Mouse (Mus musculus): ENCODE results near the gene Nlrx1.

DNA sequence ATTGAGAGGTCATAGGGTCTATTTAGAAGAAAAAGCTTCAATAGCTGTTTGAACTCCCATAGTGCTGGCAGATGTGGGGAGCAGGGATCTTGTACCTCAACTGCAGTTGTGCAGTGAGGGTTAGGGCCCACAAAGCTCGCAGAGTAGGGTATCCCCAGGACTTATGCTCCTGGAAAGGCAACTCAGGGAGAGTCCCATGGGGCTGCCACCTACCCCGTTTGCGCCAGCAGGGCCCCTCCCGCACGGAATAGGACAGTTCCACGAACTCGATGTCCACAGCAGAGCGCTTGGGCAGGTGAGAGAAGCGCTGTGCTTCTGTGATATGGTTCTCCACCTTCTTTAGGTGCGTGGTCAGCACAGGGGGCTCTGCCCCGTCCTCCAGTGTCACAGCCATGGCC, 18.6 kb upstream of the Nlrx1 start:
- TF ChIP-seq CTCF (IDR thresholded peaks at IDR 0.05; ENCODE audit: extremely low read depth, insufficient read depth, insufficient read length, insufficient replicate concordance) (no peak), POLR2A (IDR thresholded peaks at IDR 0.05; ENCODE audit: low read depth, low read length) (no peak)

All from spleen, adult 2 months (tissue).